Mouse (Mus musculus) thymus, postnatal 0 days (tissue): ENCODE data around the gene Tmod4. TPM values are rescaled to one million over a fixed set of nuclear protein-coding genes. Genes with fewer than 3 reads are reported as not detected.

Experiments
- DNase-seq: peaks from one replicate; pipeline ENCODE4 v3.0.0-alpha.2; 2015; ENCODE audit warnings: low spot score
- microRNA-seq: library from miRNA; unstranded; fragments of <30 nt; microRNA quantifications from one replicate; pipeline ENCODE4, GENCODE M21; 2016; ENCODE audit warnings: borderline number of aligned reads
- polyA plus RNA-seq: library from polyadenylated mRNA; unstranded; fragments of >200 nt; fragmentation: Nextera tagmentation; extraction: Ambion mirVana; gene quantifications from 2 replicates; pipeline ENCODE4 v1.2.1, GENCODE M21; 2015

The Tmod4 gene
- polyA plus RNA-seq, 1 experiment from 2014 or later = 1.8 TPM

DNA sequence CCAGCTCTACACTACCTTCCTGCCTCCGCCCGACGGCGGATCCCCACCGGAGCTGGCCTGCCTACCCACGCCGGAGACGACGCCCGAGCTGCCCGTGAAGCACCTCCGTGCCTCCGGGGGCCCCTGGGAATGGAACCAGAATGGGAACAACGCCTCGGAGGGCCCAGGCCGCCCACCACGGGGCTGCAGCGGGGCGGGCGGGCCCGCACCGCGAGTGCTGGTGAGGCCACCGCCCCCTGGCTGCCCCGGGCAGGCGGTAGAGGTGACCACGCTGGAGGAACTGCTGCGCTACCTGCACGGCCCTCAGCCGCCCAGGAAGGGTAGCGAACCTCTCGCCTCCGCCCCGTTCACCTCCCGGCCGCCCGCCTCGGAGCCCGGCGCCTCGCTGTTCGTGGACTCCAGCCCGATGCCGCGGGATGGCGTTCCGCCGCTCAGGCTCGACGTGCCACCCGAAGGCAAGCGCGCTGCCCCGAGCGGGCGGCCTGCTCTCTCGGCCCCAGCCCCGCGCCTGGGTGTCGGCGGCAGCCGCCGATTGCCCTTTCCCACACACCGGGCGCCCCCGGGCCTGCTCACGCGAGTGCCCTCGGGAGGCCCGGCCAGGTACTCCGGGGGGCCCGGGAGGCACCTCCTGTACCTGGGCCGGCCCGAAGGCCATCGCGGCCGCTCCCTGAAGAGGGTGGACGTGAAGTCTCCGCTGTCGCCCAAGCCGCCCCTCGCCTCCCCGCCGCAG, 48.4 kb downstream of the Tmod4 start:
- no peak for DNase-seq

- DNase-seq = no peak
Measured at GRCm38 (mm10) chr3:95173256-95173949, 49.1 kb downstream of the Tmod4 start.

DNA sequence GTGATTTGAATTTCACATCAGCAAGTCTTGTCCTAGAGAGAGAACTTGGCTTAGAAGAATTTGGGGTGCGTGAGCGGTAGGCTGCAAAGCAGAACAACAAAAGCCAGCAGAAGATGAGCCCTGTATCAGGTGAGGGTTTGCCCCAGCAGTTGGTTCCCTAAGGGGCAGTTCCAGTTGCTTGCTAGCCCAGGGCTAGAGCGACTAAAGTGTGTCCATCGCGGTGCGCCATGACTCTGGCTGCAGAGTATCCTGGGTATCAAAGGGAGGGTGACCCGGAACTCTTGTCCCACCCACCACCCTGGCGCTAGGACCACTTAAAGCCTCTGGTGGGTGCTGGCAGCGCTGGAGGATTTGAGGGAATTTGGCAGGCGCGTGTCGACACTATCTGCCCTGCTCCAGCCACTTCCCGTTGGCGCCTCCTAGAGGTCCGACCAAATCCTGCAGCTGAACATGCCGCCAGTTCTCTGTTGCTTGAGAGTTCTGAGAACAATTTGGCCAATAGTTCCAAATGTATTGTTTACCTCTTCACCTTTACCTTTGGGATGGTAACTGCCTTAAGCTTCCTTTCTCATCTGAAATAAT, 49.8 kb downstream of the Tmod4 start:
- peak; percentile 82 for DNase-seq

DNA sequence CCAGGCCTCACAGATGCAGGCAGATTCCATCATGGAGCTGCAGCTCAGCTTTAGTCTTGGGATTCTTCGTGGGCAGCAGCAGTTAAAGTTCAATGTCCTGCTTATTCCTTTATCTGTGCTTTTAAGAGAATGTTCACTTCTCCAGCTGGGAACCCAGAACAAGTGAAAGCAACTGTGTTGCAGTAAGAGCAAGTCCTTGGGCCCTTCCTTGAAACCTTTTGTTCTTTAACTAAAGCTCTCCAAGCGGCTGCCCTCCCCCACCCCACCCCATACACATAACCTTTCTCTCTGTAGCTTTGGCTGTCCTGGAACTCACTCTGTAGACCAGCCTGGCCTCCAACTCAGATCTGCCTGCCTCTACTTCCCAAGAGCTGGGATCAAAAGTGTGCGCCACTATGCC, 52.2 kb downstream of the Tmod4 start:
- no peak for DNase-seq

- no peak for DNase-seq
Measured at GRCm38 (mm10) chr3:95177583-95177982, 53.3 kb downstream of the Tmod4 start.

Small RNA genes within 50 kb of the gene (microRNA-seq; reads per million reads assigned to microRNA genes)
- gene Mir8099-1 = not detected

Other genes starting within 250 kb of the Tmod4 start
- 466 and 483 TPM in 2 replicates for gene Psmb4, start 237.5 kb upstream of the Tmod4 start, polyA plus RNA-seq
- gene Selenbp1, start 191.4 kb upstream of the Tmod4 start, polyA plus RNA-seq = 12.6 and 14.3 TPM in 2 replicates
- gene Rfx5, start 170.4 kb upstream of the Tmod4 start, polyA plus RNA-seq = 7.1 and 7.3 TPM in 2 replicates
- gene Pi4kb, start 149.7 kb upstream of the Tmod4 start, polyA plus RNA-seq = 18.4 and 21.6 TPM in 2 replicates
- 16.7 and 18.4 TPM in 2 replicates for gene Zfp687, start 109.0 kb upstream of the Tmod4 start, polyA plus RNA-seq
- 310 and 313 TPM in 2 replicates for gene Psmd4, start 81.9 kb upstream of the Tmod4 start, polyA plus RNA-seq
- gene Pip5k1a, start 17.5 kb upstream of the Tmod4 start, polyA plus RNA-seq = 19.9 and 22.6 TPM in 2 replicates
- 86.1 and 93.6 TPM in 2 replicates for gene Vps72, start 13.5 kb upstream of the Tmod4 start, polyA plus RNA-seq
- gene Scnm1, start 9.5 kb downstream of the Tmod4 start, polyA plus RNA-seq = 77.4 and 81.3 TPM in 2 replicates
- gene Lysmd1, start 9.6 kb downstream of the Tmod4 start, polyA plus RNA-seq = 21.1 and 23.4 TPM in 2 replicates
- 39.0 and 41.2 TPM in 2 replicates for gene Tnfaip8l2, start 17.9 kb downstream of the Tmod4 start, polyA plus RNA-seq
- gene Sema6c, start 36.0 kb downstream of the Tmod4 start, polyA plus RNA-seq = 1.1 and 1.4 TPM in 2 replicates
- gene Gabpb2, start 93.4 kb downstream of the Tmod4 start, polyA plus RNA-seq = 9.3 and 13.8 TPM in 2 replicates
- 167 and 178 TPM in 2 replicates for gene Cdc42se1, start 104.3 kb downstream of the Tmod4 start, polyA plus RNA-seq
- 14.0 and 15.7 TPM in 2 replicates for gene Mllt11, start 107.7 kb downstream of the Tmod4 start, polyA plus RNA-seq
- gene Gm128, start 117.1 kb downstream of the Tmod4 start, polyA plus RNA-seq = 0.32 and 0.39 TPM in 2 replicates
- gene Bnipl, start 126.7 kb downstream of the Tmod4 start, polyA plus RNA-seq = 0.35 and 0.40 TPM in 2 replicates
- gene Mindy1, start 156.9 kb downstream of the Tmod4 start, polyA plus RNA-seq = 20.1 and 22.8 TPM in 2 replicates
- gene Prune1, start 157.6 kb downstream of the Tmod4 start, polyA plus RNA-seq = 9.0 and 10.1 TPM in 2 replicates
- gene Anxa9, start 182.7 kb downstream of the Tmod4 start, polyA plus RNA-seq = 0.50 and 0.73 TPM in 2 replicates
- gene Cers2, start 190.3 kb downstream of the Tmod4 start, polyA plus RNA-seq = 120 and 126 TPM in 2 replicates
- gene Setdb1, start 232.7 kb downstream of the Tmod4 start, polyA plus RNA-seq = 22.6 and 23.8 TPM in 2 replicates